Mouse (Mus musculus) MEL (cell line): ENCODE measurements at regions not wholly inside any gene's neighbourhood (a gene's known extent, or its start where the extent isn't known, plus 50 kb on each side); places are given as distances from the start of the nearest gene placed in this dataset.

Experiments used
- CHD1 ChIP-seq: IDR thresholded peaks from 2 replicates; pipeline ENCODE4 v1.6.1; 2012; ENCODE audit warnings: low read depth, mild to moderate bottlenecking, inconsistent platforms, low read length, improper control_type of control experiment
- CTCF ChIP-seq, 3 experiments: IDR thresholded peaks in 2 of 3; conservative IDR thresholded peaks in 1 of 3; 2 replicates each; pipeline ENCODE4 v1.5.1; 2011 to 2012; ENCODE audit warnings: low read length in 3 of 3, low read depth in 2 of 3, mild to moderate bottlenecking in 2 of 3, improper control_type of control experiment in 1 of 3, inconsistent platforms in 1 of 3, mixed read lengths in 1 of 3, moderate library complexity in 1 of 3; ENCODE audit not compliant: control insufficient read depth in 1 of 3, insufficient read depth in 1 of 3, poor library complexity in 1 of 3, severe bottlenecking in 1 of 3
- MAFK ChIP-seq: IDR thresholded peaks from 2 replicates; pipeline ENCODE4 v1.6.1; 2011; ENCODE audit warnings: low read depth, mild to moderate bottlenecking, low read length, improper control_type of control experiment, borderline replicate concordance
- POLR2AphosphoS5 ChIP-seq: IDR thresholded peaks from 2 replicates; pipeline ENCODE4 v1.6.1; 2012; ENCODE audit warnings: low read depth, borderline replicate concordance, mild to moderate bottlenecking, inconsistent platforms, low read length, moderate library complexity, mixed read lengths
- USF1 ChIP-seq: IDR thresholded peaks from 2 replicates; pipeline ENCODE4 v1.6.1; 2014; ENCODE audit warnings: low read depth, mild to moderate bottlenecking, inconsistent platforms, low read length, improper control_type of control experiment, moderate library complexity

- TF ChIP-seq POLR2AphosphoS5 (no peak), CHD1 (no peak), USF1 (no peak), CTCF (IDR thresholded peaks at IDR 0.05 in 2 of 3, conservative IDR thresholded peaks at IDR 0.05 in 1 of 3; ENCODE audit: control insufficient read depth in 1 of 3, insufficient read depth in 1 of 3, low read depth in 2 of 3, low read length in 3 of 3, poor library complexity in 1 of 3, severe bottlenecking in 1 of 3) (no peak), MAFK (no peak)
Observed at GRCm38 (mm10) chr10:74854991-74855664, 111.8 kb upstream of the Gnaz start.
